Mouse (Mus musculus) midbrain, embryonic 10.5 days (tissue): ENCODE results near the gene Ssr2. TPM values are rescaled to one million over a fixed set of nuclear protein-coding genes. Genes with fewer than 3 reads are reported as not detected.

Experiments
- DNase-seq: peaks from one replicate; pipeline ENCODE4 v3.0.0-alpha.2; 2017; ENCODE audit warnings: low spot score
- H3K27ac ChIP-seq: fragments of 300-500 bp; sonication (generic); replicated peaks from 2 replicates; pipeline ENCODE4 v1.5.1; 2016; ENCODE audit warnings: mild to moderate bottlenecking
- H3K27me3 ChIP-seq: fragments of 300-500 bp; sonication (generic); 2 replicates; pipeline ENCODE4 v1.6.1; 2016; ENCODE audit warnings: low read depth, mild to moderate bottlenecking; ENCODE audit not compliant: poor library complexity, severe bottlenecking
- H3K36me3 ChIP-seq: fragments of 300-500 bp; sonication (generic); 2 replicates; pipeline ENCODE4 v1.6.1; 2016; ENCODE audit warnings: mild to moderate bottlenecking, moderate library complexity
- H3K4me1 ChIP-seq: fragments of 300-500 bp; sonication (generic); 2 replicates; pipeline ENCODE4 v1.6.1; 2016
- H3K4me3 ChIP-seq: fragments of 300-500 bp; sonication (generic); 2 replicates; pipeline ENCODE4 v1.5.1; 2016; ENCODE audit warnings: mild to moderate bottlenecking, moderate library complexity
- H3K9me3 ChIP-seq: fragments of 300-500 bp; sonication (generic); replicated peaks from 2 replicates; pipeline ENCODE4 v1.6.1; 2016; ENCODE audit warnings: mild to moderate bottlenecking
- WGBS: fragments of 180-500 bp; shearing (Covaris S2); methylation state at CpG from one replicate; pipeline ENCODE4 v1.1.7; 2016; 5-methylcytosine and 5-hydroxymethylcytosine counted together
- polyA plus RNA-seq: library from polyadenylated mRNA; unstranded; fragments of >200 nt; fragmentation: Nextera tagmentation; extraction: Ambion mirVana; gene quantifications from 2 replicates; pipeline ENCODE4 v1.2.1, GENCODE M21; 2016

Ssr2 gene
- polyA plus RNA-seq, 1 experiment from 2014 or later, result 207 TPM

DNA sequence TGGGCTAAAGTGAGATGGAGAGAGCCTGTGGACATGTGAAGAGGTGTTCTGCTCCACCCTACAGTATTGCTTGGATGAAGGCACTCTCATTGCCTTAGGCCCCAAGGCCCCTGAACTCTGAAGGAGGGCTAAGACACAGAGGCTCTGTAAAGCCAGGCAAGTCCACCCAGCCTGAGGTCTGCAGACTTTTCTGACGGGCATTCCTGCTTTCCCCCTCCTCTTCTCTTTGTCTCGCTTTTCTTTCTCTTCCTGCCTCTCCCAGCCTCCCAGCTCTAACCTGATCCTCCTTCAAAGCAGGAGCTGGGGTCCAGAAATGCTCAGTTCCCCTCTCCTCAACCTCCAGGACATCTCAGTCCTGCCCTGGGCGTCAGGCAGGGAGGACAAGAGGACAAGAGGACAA is 40.7 kb upstream of the Ssr2 start:
- Histone ChIP-seq H3K27me3 (no peaks in the 10 kb centered on the region), H3K36me3 (peaks cover 51% of the 10 kb centered on the region), H3K9me3 (no peaks in the 10 kb centered on the region), H3K4me3 (peak overlapping the region; percentile 87), H3K4me1 (peaks cover 72% of the 10 kb centered on the region), H3K27ac (peak overlapping the region; percentile 100)
- WGBS, result 7% methylated on average over 3 of the region's 3 CpGs
- no peak for DNase-seq

DNA sequence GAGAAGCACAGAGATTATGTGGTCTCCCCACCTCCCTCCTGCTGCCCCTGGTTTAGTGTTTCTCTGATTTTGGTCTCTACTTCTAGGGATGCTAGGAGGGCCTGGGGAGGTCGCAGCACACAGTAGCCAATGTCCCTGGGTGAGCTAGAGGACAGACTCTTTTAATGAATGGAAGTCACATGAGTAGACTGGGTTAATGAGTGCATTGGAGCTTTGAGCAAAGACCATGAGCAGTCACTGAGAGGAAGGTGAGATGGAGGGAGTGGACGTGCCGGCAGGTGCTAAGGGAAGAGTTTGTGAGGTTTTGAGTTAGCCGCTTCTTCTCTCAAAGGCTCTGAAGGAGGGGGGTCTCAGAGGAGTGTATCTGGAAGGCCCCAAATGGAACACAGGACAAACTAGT is 40.1 kb upstream of the Ssr2 start:
- peak overlapping the region; percentile 100 for H3K27ac ChIP-seq
- H3K9me3 ChIP-seq, result no peaks in the 10 kb centered on the region
- peaks cover 56% of the 10 kb centered on the region for H3K36me3 ChIP-seq
- H3K27me3 ChIP-seq, result no peaks in the 10 kb centered on the region
- H3K4me1 ChIP-seq, result peaks cover 72% of the 10 kb centered on the region
- peak overlapping the region; percentile 87 for H3K4me3 ChIP-seq
- WGBS, result 39% methylated on average over 4 of the region's 4 CpGs
- no peak for DNase-seq

DNA sequence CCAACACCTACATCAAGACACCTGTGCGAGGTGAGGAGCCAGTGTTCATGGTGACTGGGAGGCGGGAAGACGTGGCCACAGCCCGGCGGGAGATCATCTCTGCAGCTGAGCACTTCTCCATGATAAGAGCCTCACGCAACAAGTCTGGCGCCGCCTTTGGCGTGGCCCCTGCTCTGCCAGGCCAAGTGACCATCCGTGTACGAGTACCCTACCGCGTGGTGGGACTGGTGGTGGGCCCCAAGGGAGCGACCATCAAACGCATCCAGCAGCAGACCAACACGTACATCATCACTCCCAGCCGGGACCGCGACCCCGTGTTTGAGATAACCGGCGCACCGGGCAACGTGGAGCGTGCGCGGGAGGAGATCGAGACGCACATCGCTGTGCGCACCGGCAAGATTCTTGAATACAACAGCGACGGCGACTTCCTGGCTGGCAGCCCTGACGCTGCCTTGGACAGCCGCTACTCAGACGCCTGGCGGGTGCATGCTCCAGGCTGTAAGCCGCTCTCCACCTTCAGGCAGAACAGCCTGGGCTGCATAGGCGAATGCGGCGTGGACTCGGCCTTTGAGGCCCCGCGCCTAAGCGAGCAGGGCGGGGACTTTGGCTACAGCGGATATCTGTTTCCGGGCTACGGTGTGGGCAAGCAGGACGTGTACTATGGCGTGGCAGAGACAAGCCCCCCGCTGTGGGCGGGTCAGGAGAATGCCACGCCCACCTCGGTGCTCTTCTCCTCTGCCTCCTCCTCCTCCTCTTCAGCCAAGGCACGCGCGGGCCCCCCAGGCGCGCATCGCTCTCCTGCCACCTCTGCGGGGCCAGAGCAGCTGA is 39.4 kb upstream of the Ssr2 start:
- H3K27me3 ChIP-seq, result no peaks in the 10 kb centered on the region
- no peaks in the 10 kb centered on the region for H3K9me3 ChIP-seq
- peaks cover 64% of the 10 kb centered on the region for H3K36me3 ChIP-seq
- H3K4me1 ChIP-seq, result peaks cover 75% of the 10 kb centered on the region
- 8% methylated on average over 64 of the region's 64 CpGs for WGBS
- peak; percentile 79 for DNase-seq
- H3K27ac ChIP-seq, result peak overlapping the region; percentile 100
- H3K4me3 ChIP-seq, result peak overlapping the region; percentile 87

DNA sequence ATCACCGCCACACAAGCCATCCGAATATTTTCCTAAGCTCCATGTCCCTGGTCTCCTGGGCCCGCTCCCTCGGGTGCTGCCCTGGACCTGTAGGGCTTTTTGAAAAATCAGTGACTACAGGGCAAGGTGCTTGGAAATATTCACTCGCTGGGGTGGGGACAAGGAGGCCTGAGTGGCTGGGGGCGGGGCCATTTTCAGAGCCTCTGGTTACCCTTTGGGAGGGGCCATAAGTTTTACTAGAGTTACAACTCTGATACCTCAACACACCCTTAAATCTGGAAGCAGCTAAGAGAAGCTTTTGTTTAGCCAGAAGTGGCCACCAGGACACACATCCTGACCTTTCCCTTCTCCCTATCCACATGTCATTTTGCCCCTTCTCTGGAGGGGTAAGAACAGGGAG is 38.5 kb upstream of the Ssr2 start:
- Histone ChIP-seq H3K9me3 (no peaks in the 10 kb centered on the region), H3K27me3 (no peaks in the 10 kb centered on the region), H3K27ac (peak overlapping the region; percentile 100), H3K36me3 (peaks cover 69% of the 10 kb centered on the region), H3K4me1 (peaks cover 83% of the 10 kb centered on the region), H3K4me3 (peak overlapping the region; percentile 87)
- 61% methylated on average over 6 of the region's 6 CpGs for WGBS
- no peak for DNase-seq

DNA sequence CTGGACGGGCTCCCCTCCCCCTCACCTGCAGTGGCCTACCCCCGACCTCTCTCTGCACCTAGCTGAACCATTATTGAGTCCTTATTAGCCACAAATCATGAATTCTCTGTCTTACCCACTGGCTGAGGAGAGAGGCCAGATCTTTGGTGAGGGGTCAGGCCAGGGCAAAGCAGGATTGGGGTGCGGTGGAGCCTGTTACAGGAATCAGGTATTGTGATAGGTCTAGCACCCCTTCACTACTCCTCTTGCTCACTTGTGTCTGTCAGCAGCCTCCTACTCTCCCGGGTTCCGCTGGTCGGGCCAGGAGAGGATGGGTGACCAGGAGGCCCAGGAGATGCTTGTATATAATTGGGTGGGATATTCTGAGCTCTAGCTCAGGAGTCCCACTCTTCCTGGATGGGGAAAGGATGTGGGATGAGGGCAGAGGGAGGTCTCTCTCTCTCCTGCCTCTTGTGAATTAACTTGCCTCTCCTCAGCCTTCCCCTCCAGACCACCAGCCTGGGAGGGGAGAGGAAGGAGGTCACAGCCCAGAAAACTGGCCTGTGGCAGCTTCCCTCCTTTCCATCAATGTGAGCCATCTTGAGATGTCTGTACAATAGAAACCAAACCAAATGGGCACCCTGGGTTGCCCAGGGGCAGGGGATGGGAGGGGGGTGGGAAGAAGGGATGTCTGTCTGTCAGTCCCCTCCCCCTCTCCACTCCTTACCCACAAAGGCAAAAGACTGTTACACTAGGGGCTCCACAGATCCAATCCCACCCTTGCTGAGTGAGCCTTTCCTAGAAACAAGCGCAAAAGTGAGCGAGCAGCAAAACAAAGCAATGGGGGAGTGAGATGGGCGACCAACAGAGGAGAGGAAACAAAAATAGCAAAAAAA is 37.2 kb upstream of the Ssr2 start:
- H3K9me3 ChIP-seq, result no peaks in the 10 kb centered on the region
- no peaks in the 10 kb centered on the region for H3K27me3 ChIP-seq
- WGBS, result 18% methylated on average over 9 of the region's 9 CpGs
- DNase-seq, result peak; percentile 70
- peaks cover 94% of the 10 kb centered on the region for H3K4me1 ChIP-seq
- H3K36me3 ChIP-seq, result peaks cover 69% of the 10 kb centered on the region
- H3K4me3 ChIP-seq, result peak overlapping the region; percentile 87
- H3K27ac ChIP-seq, result peak overlapping the region; percentile 100

DNA sequence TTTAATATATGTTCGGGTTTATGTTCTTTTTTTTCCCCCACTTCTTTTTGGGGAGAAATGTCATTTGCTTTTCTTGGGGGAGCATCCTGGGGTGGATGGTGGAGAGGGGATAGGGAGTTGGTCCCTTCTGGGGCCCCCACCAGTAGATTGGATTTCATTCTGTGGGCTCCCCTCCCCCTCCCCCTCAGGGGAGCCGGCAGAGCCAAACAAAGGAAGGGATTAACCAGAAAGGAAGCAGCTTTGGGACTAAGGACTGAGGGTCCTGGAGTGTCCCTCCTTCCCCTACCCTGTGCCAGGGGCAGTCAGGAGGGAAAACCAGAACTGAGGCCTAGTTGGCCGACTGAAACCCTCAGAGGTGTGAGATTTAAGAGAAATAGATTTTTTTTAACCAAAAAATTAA is 36.3 kb upstream of the Ssr2 start:
- Histone ChIP-seq H3K27me3 (no peaks in the 10 kb centered on the region), H3K4me1 (peaks cover 86% of the 10 kb centered on the region), H3K9me3 (no peaks in the 10 kb centered on the region), H3K4me3 (peak overlapping the region; percentile 87), H3K36me3 (peaks cover 66% of the 10 kb centered on the region), H3K27ac (peak overlapping the region; percentile 100)
- WGBS, result 2% methylated on average over 3 of the region's 3 CpGs
- DNase-seq, result peak; percentile 80

DNA sequence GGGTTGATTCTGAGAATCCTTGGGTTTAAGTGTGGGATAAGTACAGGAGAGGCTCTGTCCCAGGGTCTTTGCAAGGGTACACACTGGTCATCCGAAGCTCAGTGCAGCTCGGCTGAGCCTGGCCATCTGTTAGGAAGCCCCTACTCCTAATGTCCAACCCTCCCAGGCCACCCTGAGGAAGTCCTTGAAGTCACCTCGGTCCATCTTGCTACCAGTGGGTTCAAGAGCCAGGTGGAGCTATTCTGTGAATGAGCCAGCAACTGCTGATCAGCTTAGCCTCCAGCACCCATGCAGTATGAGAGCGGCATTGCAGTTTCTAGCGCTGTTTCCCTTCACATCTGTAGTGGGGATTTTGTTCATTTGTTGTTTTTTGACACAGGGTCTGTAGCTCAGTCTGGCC is 35.6 kb upstream of the Ssr2 start:
- H3K9me3 ChIP-seq, result no peaks in the 10 kb centered on the region
- peaks cover 59% of the 10 kb centered on the region for H3K36me3 ChIP-seq
- DNase-seq, result no peak
- H3K4me1 ChIP-seq, result peaks cover 82% of the 10 kb centered on the region
- no peaks in the 10 kb centered on the region for H3K27me3 ChIP-seq
- H3K4me3 ChIP-seq, result peak overlapping the region; percentile 87; the same call in 1 of the 2 replicates
- 50% methylated on average over 5 of the region's 5 CpGs for WGBS
- peak overlapping the region; percentile 100 for H3K27ac ChIP-seq

DNA sequence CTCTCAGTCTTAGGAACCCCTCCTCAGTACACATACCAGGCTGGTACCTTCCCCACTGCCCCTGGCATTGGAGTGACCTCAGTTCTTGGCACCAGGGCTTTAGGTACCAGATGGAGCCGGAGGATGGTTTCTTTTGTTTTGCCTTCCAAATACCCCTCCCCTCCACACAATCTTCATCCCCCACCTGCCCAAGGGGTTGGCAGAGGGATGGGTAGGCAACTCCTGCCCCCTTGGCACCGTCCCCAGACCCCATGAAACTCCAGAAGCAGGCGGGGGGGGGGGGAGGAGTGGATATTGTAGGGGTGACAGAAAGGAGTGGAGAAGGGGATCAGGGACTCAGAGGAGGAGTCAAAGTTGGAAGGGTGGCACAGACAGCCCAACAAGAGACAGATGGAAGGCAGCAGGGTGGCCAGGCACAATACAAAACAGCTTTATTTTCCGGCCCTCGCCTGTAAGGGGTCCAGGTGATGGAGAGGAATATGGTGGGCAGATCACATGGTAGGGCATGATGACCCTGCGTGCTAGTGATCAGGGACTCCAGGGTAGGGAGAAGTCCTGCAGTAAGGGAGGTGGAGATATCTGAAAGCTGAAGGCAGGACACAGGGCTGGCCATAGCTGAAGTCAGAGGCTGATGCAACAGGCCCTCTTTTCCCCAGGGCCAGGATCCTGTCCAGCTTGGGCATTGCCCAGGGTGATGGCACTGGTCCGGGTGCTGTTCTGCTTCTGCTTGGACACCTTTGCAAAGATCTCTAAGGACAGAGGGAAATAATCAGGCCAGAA is 33.9 kb upstream of the Ssr2 start:
- no peak for DNase-seq
- H3K4me1 ChIP-seq, result peaks cover 68% of the 10 kb centered on the region
- H3K36me3 ChIP-seq, result peaks cover 42% of the 10 kb centered on the region
- H3K9me3 ChIP-seq, result no peaks in the 10 kb centered on the region
- WGBS, result 79% methylated on average over 7 of the region's 7 CpGs
- H3K27me3 ChIP-seq, result no peaks in the 10 kb centered on the region
- no peak overlapping the region; the same call in 1 of the 2 replicates for H3K4me3 ChIP-seq
- H3K27ac ChIP-seq, result peak overlapping the region; percentile 7; the same call in 1 of the 2 replicates

DNA sequence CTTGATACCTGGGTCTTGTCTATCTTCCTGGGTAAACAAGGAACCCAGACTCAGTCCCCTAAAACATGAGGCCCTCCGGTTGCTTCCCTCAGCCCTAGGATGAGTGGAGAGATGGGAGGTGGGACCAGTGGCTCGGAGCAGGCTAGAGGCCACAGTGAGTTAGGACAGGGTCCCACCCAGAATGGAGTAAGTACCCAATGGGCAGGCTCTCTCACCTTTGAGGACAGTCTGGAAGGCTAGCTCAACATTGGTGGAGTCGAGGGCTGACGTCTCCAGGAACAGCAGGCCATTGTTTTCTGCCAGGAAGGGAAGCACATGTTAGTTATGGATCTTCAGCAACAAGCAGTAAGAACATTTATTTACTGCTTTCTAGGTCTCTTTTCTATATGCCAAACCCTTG is 33.2 kb upstream of the Ssr2 start:
- H3K27ac ChIP-seq, result no peak overlapping the region
- H3K9me3 ChIP-seq, result no peaks in the 10 kb centered on the region
- peaks cover 61% of the 10 kb centered on the region for H3K4me1 ChIP-seq
- H3K36me3 ChIP-seq, result peaks cover 35% of the 10 kb centered on the region
- 73% methylated on average over 4 of the region's 4 CpGs for WGBS
- DNase-seq, result no peak
- no peak overlapping the region for H3K4me3 ChIP-seq
- no peaks in the 10 kb centered on the region for H3K27me3 ChIP-seq

DNA sequence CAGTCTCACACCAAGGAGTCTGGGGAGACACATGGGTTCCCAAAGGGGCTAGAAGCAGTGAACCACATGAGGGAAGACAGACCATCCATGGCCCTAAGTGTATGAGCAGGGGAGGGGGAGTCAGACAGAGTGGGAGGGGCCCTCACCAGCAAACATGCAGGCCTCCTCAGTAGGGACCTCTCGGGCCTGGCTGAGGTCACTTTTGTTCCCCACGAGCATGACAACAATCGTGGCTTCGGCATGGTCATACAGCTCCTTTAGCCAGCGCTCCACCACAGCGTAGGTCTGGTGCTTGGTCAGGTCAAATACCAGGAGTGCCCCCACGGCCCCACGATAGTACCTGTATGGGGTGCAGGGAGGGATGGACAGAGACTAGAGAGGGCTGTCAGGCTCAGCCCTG is 32.5 kb upstream of the Ssr2 start:
- Histone ChIP-seq H3K27ac (no peak overlapping the region), H3K4me1 (peaks cover 54% of the 10 kb centered on the region), H3K36me3 (peaks cover 28% of the 10 kb centered on the region), H3K9me3 (no peaks in the 10 kb centered on the region), H3K4me3 (no peak overlapping the region), H3K27me3 (no peaks in the 10 kb centered on the region)
- no peak for DNase-seq
- 83% methylated on average over 8 of the region's 8 CpGs for WGBS

DNA sequence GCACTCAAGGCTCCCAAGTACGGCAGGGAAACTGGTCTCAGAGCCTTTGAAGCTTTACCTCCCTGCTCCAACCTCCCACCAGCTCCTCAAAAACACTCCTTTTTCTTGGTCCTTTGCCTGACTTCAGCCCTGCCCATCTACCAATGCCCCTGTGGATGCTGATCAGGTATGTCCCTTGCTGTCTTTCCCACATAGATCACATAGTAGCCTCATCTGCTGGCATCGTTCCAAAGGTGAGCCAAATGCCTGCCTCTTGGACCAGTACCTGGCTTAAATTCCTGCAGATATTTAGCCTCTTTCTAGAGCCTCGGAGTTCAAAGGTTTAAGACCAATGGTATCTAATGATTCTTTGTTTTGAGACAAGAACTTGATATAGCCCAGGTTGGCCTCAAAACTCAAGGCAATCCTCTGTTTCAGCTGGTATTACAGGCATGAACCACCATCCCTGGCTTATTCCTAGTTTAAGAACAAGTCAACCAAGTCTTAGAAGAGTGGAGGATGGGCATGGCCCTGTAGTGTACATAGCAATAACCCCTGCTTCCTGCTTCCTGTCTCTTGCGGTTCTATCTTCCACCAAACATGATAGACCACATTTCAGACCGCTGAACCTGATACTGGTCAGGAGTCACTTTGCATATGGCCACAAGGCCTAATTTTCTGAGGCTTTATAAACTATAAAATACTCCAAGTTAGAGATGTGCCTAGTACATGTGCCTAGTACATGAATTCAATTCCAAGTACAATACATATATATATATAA is 31.8 kb upstream of the Ssr2 start:
- Histone ChIP-seq H3K27me3 (no peaks in the 10 kb centered on the region), H3K4me3 (no peak overlapping the region), H3K36me3 (peaks cover 22% of the 10 kb centered on the region), H3K9me3 (no peaks in the 10 kb centered on the region), H3K27ac (no peak overlapping the region), H3K4me1 (peaks cover 48% of the 10 kb centered on the region)
- DNase-seq, result no peak
- WGBS, result 78% methylated on average over 5 of the region's 5 CpGs

DNA sequence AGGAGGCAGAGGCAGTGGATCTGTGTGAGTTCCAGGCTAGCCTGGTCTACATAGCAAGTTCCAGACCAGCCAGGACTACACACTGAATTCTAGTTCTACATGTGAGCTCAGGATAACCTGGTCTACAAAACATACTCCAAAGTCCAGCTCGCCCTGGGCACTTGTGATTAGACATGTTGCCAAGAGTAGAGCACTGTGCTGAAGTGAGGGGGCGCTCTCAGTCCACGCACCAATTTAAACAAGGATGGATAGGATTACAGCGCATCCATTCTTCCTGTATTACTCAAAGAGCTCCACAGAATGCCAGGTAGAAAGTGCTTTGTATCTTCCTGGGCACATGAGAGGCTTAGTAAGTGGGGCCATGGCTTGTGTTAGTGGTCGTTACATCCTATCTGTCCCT is 31.2 kb upstream of the Ssr2 start:
- Histone ChIP-seq H3K36me3 (peaks cover 21% of the 10 kb centered on the region), H3K4me3 (no peak overlapping the region), H3K27me3 (no peaks in the 10 kb centered on the region), H3K9me3 (no peaks in the 10 kb centered on the region), H3K4me1 (peaks cover 42% of the 10 kb centered on the region), H3K27ac (no peak overlapping the region)
- no peak for DNase-seq
- WGBS, result 33% methylated on average over 5 of the region's 5 CpGs
